Mouse (Mus musculus) ES-Bruce4 (cell line): ENCODE data around the gene Dgkh. TPM values are rescaled to one million over a fixed set of nuclear protein-coding genes. Genes with fewer than 3 reads are reported as not detected.

Source experiments
- H3K27ac ChIP-seq: 2 replicates; pipeline ENCODE4 v1.5.1; 2012; ENCODE audit warnings: low read length, inconsistent platforms; ENCODE audit not compliant: insufficient read depth
- H3K27me3 ChIP-seq: 2 replicates; pipeline ENCODE4 v1.6.1; 2012; ENCODE audit warnings: mild to moderate bottlenecking, low read length, inconsistent platforms; ENCODE audit not compliant: control insufficient read depth, poor library complexity, insufficient read depth, severe bottlenecking
- H3K36me3 ChIP-seq: 2 replicates; pipeline ENCODE4 v1.6.1; 2012; ENCODE audit warnings: inconsistent platforms, mild to moderate bottlenecking, low read length, moderate library complexity; ENCODE audit not compliant: control insufficient read depth, poor library complexity, insufficient read depth, severe bottlenecking
- H3K4me1 ChIP-seq: one replicate; pipeline ENCODE4 v1.8.1; 2011; ENCODE audit warnings: low read length; ENCODE audit not compliant: control insufficient read depth, insufficient read depth
- H3K4me3 ChIP-seq: 2 replicates; pipeline ENCODE4 v1.5.1; 2011; ENCODE audit warnings: low read depth, mild to moderate bottlenecking, low read length
- H3K9ac ChIP-seq: 2 replicates; pipeline ENCODE4 v1.6.1; 2012; ENCODE audit warnings: low read depth, mild to moderate bottlenecking, inconsistent platforms; ENCODE audit not compliant: poor library complexity, severe bottlenecking
- H3K9me3 ChIP-seq: replicated peaks from 2 replicates; pipeline ENCODE4 v1.6.1; 2012; ENCODE audit warnings: mild to moderate bottlenecking, low read length, inconsistent platforms; ENCODE audit not compliant: control insufficient read depth, poor library complexity, insufficient read depth, severe bottlenecking
- CTCF ChIP-seq: IDR thresholded peaks from one replicate; pipeline ENCODE4 v1.8.1; 2011; ENCODE audit warnings: low read depth, low read length
- EP300 ChIP-seq: IDR thresholded peaks from 2 replicates; pipeline ENCODE4 v1.6.1; 2011; ENCODE audit warnings: low read depth, low read length; ENCODE audit not compliant: insufficient read depth
- POLR2A ChIP-seq: IDR thresholded peaks from one replicate; pipeline ENCODE4 v1.8.1; 2011; ENCODE audit warnings: low read length; ENCODE audit not compliant: insufficient read depth
- polyA plus RNA-seq: library from polyadenylated mRNA; stranded (reverse); fragments of >200 nt; gene quantifications from 2 replicates; pipeline ENCODE4 v1.2.4, GENCODE M21; 2011; ENCODE audit warnings: low read depth; ENCODE audit not compliant: missing spikeins, insufficient read depth, insufficient read length

The Dgkh gene
- polyA plus RNA-seq, 1 experiment = 11.7 TPM

DNA sequence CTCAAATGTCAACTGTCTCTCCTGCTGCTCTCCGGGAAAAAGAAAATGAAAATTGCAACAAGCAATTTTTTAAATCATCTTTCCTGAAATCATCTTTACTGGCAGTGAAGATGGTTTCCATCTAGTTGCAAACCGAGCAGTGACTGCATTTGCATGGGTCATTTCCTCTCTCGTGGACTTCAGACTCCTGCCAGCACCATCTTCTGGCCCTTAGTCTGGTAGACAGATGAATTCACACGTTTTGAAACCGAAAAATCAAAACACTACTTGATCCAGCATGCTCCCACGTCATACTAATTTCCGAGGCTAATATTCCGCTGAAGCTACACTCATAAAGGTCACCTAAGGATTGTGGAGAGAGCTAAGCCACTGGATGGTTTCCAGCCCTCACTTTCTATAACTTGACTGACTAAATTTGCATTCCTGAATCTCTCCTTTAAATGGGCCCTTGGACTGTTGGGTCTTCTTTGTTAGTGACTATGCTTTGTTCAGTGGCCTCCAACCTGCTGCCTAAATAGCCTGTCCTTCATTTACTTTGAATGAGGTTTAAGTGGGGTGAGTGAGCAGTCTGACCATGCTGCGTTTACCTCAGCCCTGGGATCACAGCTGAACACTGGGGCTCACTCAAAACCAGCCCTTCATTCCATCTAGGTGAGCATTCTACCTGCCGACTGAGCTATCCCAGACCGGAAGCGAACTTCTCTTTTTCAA, 945 bp upstream of the Dgkh start:
- H3K9ac ChIP-seq = peak overlapping the region; percentile 94
- H3K27me3 ChIP-seq = 0 out of 2 replicates have a peak, but pooled peaks cover 1% of the 10 kb centered on the region
- H3K4me1 ChIP-seq = no peaks in the 10 kb centered on the region
- peak overlapping the region; percentile 45; the same call in 1 of the 2 replicates for H3K4me3 ChIP-seq
- H3K9me3 ChIP-seq = no peaks in the 10 kb centered on the region
- TF ChIP-seq EP300 = peak; percentile 74
- no peak for TF ChIP-seq CTCF
- TF ChIP-seq POLR2A = no peak
- H3K27ac ChIP-seq = peak overlapping the region; percentile 63
- H3K36me3 ChIP-seq = no peaks in the 10 kb centered on the region

DNA sequence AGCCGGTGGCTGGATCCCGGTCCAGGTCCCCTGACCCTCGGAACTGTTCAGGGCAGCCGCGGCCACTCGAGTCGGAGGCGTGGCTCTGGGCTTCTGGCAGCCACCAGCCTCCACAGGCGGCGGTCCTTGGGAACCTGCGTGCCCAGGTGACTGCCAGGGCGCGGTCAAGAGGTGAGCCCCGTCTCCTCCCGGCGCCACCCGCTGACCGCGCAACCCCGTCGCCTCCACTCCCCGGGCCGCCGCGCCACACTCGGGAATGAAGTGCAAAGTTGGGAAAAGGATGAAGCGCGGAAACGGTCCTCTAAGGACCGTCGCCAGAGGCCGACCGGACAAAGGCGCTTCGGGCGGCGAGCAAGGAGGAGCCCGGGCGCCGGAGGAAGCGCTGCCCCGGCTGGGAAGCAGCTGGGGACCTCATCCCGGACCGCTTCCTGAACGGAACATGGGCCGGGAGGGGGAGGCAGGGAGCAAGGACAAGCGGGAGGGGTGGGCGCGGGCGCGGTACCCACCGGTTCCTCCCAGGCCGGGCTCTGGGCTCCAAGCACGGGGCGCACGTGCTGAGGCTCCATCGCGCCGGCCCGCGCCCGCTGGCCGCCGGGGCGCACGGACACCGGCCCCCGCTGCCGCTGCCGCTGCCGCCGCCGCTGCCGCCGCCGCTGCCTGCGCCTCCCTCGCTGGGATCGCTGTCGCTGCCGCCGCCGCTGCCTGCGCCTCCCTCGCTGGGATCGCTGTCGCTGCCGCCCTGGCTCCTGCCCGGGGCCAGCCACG, 542 bp downstream of the Dgkh start:
- H3K9me3 ChIP-seq = no peaks in the 10 kb centered on the region
- H3K27ac ChIP-seq = no peak overlapping the region
- H3K4me3 ChIP-seq = peak overlapping the region; percentile 76

DNA sequence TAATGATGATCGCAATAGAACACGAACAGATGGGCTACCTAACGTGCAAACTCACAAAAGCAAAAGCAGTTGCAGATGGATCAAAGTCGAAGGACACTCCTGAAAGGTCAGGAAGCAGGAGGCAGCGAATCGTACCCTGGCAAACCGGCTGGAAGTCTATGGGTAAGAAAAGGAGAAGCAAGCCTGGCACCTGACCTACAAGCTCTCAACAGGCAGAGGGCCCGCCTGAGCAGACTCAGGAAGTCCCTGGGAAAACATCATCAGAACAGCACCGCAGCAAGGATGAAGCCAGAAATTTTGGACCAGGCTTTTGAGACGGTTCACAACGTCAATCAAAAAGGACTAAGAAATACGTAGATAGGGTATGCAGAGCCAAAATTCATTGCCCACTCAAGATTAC, 1.3 kb downstream of the Dgkh start:
- no peaks in the 10 kb centered on the region for H3K4me1 ChIP-seq
- H3K27me3 ChIP-seq = 0 out of 2 replicates have a peak, but pooled peaks cover 1% of the 10 kb centered on the region
- H3K9ac ChIP-seq = peak overlapping the region; percentile 94
- no peak overlapping the region for H3K27ac ChIP-seq
- no peaks in the 10 kb centered on the region for H3K9me3 ChIP-seq
- peak overlapping the region; percentile 76 for H3K4me3 ChIP-seq
- TF ChIP-seq POLR2A (no peak), CTCF (no peak), EP300 (no peak)
- H3K36me3 ChIP-seq = no peaks in the 10 kb centered on the region

More for the DNA sequence above, 542 bp downstream of the Dgkh start:
- Histone ChIP-seq H3K36me3 (no peaks in the 10 kb centered on the region), H3K4me1 (no peaks in the 10 kb centered on the region), H3K27me3 (0 out of 2 replicates have a peak, but pooled peaks cover 1% of the 10 kb centered on the region), H3K9ac (peak overlapping the region; percentile 94)
- TF ChIP-seq EP300 (no peak), CTCF (no peak), POLR2A (no peak)

DNA sequence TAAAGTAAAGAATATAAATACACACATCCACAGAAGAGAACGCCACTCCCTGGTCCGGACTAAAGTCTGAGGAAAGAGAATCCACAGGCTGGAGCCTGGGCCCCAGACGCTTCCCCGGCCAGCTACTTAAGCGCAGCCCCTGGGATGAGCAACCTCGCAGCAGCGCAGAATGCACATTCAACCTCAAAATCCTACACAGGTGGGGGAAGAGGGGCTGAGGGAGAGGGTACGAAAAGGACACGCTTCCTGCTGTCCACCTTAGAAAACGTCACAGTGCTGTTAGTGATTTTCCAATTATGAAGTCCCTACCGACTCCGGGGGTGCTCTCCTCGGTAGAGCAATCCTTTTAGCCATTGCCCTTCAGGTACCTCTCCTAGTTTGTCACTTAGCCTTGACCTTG, 6.6 kb downstream of the Dgkh start:
- TF ChIP-seq POLR2A (no peak), EP300 (no peak), CTCF (no peak)
- H3K9ac ChIP-seq = peak overlapping the region; percentile 73

DNA sequence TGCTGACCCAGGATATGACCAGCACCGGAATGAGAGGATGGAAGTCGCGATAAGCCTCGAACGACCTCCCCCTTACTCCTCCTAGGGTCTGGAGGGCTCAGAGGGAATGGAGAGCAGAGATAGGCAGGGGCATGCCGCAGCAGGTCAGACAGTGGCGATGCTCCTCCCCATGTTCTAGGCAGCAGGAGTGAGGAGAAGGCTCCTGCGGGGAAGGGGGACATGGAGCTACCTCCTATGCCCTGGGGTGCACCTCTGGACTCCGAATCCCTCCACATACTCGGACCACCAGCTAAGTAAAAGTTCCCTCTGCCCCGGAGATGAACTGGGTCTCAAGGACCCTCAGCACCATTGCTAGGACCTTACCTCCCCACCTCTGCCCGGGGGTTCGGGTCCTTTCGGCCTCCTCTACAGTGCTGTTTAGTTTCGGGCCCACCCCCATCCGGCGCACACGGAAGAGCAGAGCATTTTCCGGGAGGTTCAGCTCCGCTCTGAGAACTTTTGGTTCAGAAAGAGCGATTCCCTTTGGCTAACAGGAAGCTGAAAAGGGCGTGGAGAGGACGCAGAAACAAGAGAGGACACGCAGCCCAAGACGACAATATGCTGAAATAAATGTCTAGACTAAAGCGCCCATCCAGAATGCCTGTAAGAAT, 7.1 kb downstream of the Dgkh start:
- Histone ChIP-seq H3K27ac (peak overlapping the region; percentile 61), H3K27me3 (no peaks in the 10 kb centered on the region), H3K9me3 (no peaks in the 10 kb centered on the region), H3K4me3 (peak overlapping the region; percentile 95), H3K4me1 (peaks cover 9% of the 10 kb centered on the region), H3K36me3 (no peaks in the 10 kb centered on the region), H3K9ac (peak overlapping the region; percentile 73)
- 0 out of 2 replicates have a peak, but pooled peaks have one; percentile 37 for TF ChIP-seq EP300
- no peak for TF ChIP-seq CTCF
- TF ChIP-seq POLR2A = no peak

More for the DNA sequence above, 6.6 kb downstream of the Dgkh start:
- Histone ChIP-seq H3K27me3 (no peaks in the 10 kb centered on the region), H3K4me3 (peak overlapping the region; percentile 95), H3K9me3 (no peaks in the 10 kb centered on the region), H3K27ac (no peak overlapping the region; the same call in 1 of the 2 replicates), H3K4me1 (peaks cover 9% of the 10 kb centered on the region), H3K36me3 (no peaks in the 10 kb centered on the region)
